In the genomic region with DNA sequence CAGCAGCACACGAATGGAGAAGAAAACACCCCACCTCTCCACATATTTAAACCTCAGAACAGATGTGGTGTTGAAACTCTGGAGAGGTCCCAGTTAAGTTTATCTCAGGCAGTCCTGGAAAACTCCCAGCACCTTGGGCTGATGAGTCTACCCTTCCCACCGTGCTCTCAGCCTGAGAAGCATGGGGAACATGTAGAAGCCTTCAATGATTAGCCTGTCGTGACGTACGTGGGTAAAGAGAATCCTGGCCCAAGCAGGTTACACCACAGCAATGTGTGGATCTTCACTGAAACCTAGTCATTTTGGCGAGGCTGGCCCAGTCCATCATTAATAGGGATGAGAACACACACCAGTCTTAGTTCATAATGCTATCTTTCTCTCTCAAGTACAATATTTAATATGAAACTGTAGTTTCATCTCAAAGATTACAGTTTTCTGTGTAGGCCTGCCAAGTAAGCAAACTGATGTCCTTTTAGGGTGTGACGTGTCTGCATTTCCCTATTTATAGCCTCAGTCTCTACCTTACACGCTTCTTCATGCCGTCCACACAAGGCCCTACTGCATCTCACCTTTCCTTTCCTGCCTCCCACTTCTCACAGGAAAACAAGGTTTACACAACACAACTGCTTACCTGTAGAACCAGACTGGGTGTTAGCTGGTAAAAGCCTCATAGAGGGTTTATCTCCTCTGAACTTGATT, we compare ENCODE assay signal across 25 mouse cellular contexts.
A peak's percentile ranks its signal among the peaks of the same experiment; 100 is the strongest.
DNase-seq lines count a peak whose midpoint lies in the region; ATAC-seq and TF ChIP-seq lines count a peak whose summit lies in the region.
"Had no signal": no experiment of that assay in that cellular context is flagged by ENCODE, and none has a peak within 500 bp of the region (broad histone marks: within the 10 kb centered on the region; RNA-seq: fewer than 3 reads in every experiment).

No protein-coding gene starts in this region.

- H3K27me3 ChIP-seq in heart, embryonic 15.5 days = no peaks in the 10 kb centered on the region
- H3K27me3 ChIP-seq in MEL (ENCODE audit: control insufficient read depth in 1 of 2, insufficient read depth in 2 of 2, low read length in 2 of 2) = no peaks in the 10 kb centered on the region
- H3K27me3 ChIP-seq in liver, embryonic 16.5 days (ENCODE audit: control insufficient read depth, insufficient read depth, low read depth, low read length) = no peaks in the 10 kb centered on the region
- no peaks in the 10 kb centered on the region for H3K27me3 ChIP-seq in forebrain, embryonic 10.5 days (ENCODE audit: poor library complexity, severe bottlenecking)
- H3K27me3 ChIP-seq: embryonic facial prominence, embryonic 13.5 days; forebrain, embryonic 15.5 days; hindbrain, embryonic 15.5 days; midbrain, embryonic 13.5 days; neural tube, embryonic 12.5 days had no signal

- TF ChIP-seq POLR2A in MEL (IDR thresholded peaks at IDR 0.05; ENCODE audit: control insufficient read depth in 1 of 2, insufficient read depth in 1 of 2, low read depth in 1 of 2, low read length in 2 of 2, poor library complexity in 1 of 2) = no peak

- WGBS in heart, embryonic 15.5 days = 47% methylated on average over 9 of the region's 9 CpGs
- 47% methylated on average over 9 of the region's 9 CpGs for WGBS in liver, embryonic 16.5 days (ENCODE audit: insufficient replicate concordance)
- WGBS in forebrain, embryonic 10.5 days = 92% methylated on average over 9 of the region's 9 CpGs

- no peak; the same call in 1 of the 2 replicates for ATAC-seq in heart, embryonic 15.5 days (replicated peaks; ENCODE audit: insufficient number of reproducible peaks, insufficient read depth, low FRiP score, low read depth)
- ATAC-seq in erythroblast, adult 5-6 weeks (replicated peaks; ENCODE audit: low FRiP score, poor library complexity, severe bottlenecking) = peak; percentile 43; the same call in 1 of the 2 replicates
- ATAC-seq in liver, embryonic 16.5 days (ENCODE audit: low read depth) = 0 out of 2 replicates have a peak, but pooled peaks have one; percentile 42
- ATAC-seq: activated CD4-positive, CD25-positive, alpha-beta regulatory T cell, adult 4 months; forebrain, embryonic 15.5 days; intestine, embryonic 16.5 days; midbrain, embryonic 13.5 days had no signal

- intact Hi-C loops in heart, postnatal 10 days (cut with DNase I) = no loop called here
- intact Hi-C loops in gastrocnemius, postnatal 36 days (cut with DNase I) = no loop called here

- H3K79me2 ChIP-seq in MEL (ENCODE audit: control insufficient read depth, insufficient read depth, low read length, poor library complexity) = no peaks in the 10 kb centered on the region

- TF ChIP-seq EP300 in MEL (IDR thresholded peaks at IDR 0.05; ENCODE audit: low read depth in 1 of 2, low read length in 2 of 2) = no peak

- H3K4me1 ChIP-seq in heart, embryonic 15.5 days (replicated peaks) = peaks cover 19% of the 10 kb centered on the region
- H3K4me1 ChIP-seq in MEL (ENCODE audit: control insufficient read depth in 1 of 2, insufficient read depth in 2 of 2, low read length in 2 of 2) = peaks cover 14 to 28% of the 10 kb centered on the region in 2 experiments
- peaks cover 16% of the 10 kb centered on the region for H3K4me1 ChIP-seq in liver, embryonic 16.5 days (ENCODE audit: control insufficient read depth, low read depth, low read length)
- H3K4me1 ChIP-seq in forebrain, embryonic 10.5 days = no peaks in the 10 kb centered on the region
- H3K4me1 ChIP-seq: embryonic facial prominence, embryonic 13.5 days; forebrain, embryonic 15.5 days; hindbrain, embryonic 15.5 days; midbrain, embryonic 13.5 days; neural tube, embryonic 12.5 days had no signal

- no peaks in the 10 kb centered on the region for H3K9me3 ChIP-seq in heart, embryonic 15.5 days (replicated peaks)
- no peaks in the 10 kb centered on the region for H3K9me3 ChIP-seq in MEL (replicated peaks; ENCODE audit: insufficient read depth, low read length)
- H3K9me3 ChIP-seq in liver, embryonic 16.5 days (replicated peaks; ENCODE audit: control insufficient read depth, low read length) = no peaks in the 10 kb centered on the region
- no peaks in the 10 kb centered on the region for H3K9me3 ChIP-seq in forebrain, embryonic 10.5 days
- H3K9me3 ChIP-seq: embryonic facial prominence, embryonic 13.5 days; forebrain, embryonic 15.5 days; hindbrain, embryonic 15.5 days; midbrain, embryonic 13.5 days; neural tube, embryonic 12.5 days had no signal

- peak overlapping the region; percentile 80 for H3K27ac ChIP-seq in heart, embryonic 15.5 days
- H3K27ac ChIP-seq in MEL (ENCODE audit: control insufficient read depth, low read depth, low read length) = peak overlapping the region; percentile 95
- peak overlapping the region; percentile 50 for H3K27ac ChIP-seq in liver, embryonic 16.5 days (ENCODE audit: low read length)
- H3K27ac ChIP-seq in forebrain, embryonic 10.5 days = no peak overlapping the region
- H3K27ac ChIP-seq: embryonic facial prominence, embryonic 13.5 days; forebrain, embryonic 15.5 days; hindbrain, embryonic 15.5 days; midbrain, embryonic 13.5 days; neural tube, embryonic 12.5 days had no signal

- H3K9ac ChIP-seq in heart, embryonic 15.5 days = no peak overlapping the region
- peak overlapping the region; percentile 57 for H3K9ac ChIP-seq in MEL (ENCODE audit: control insufficient read depth, low read depth, low read length, poor library complexity, severe bottlenecking)
- no peak overlapping the region for H3K9ac ChIP-seq in liver, embryonic 16.5 days (ENCODE audit: low read depth, low read length)
- H3K9ac ChIP-seq: embryonic facial prominence, embryonic 13.5 days; forebrain, embryonic 15.5 days; hindbrain, embryonic 15.5 days; midbrain, embryonic 13.5 days; neural tube, embryonic 12.5 days had no signal

- no peak overlapping the region for H3K4me2 ChIP-seq in heart, embryonic 15.5 days
- H3K4me2 ChIP-seq in liver, embryonic 16.5 days (ENCODE audit: low read depth, low read length) = peak overlapping the region; percentile 30; the same call in 1 of the 2 replicates
- H3K4me2 ChIP-seq: embryonic facial prominence, embryonic 13.5 days; forebrain, embryonic 15.5 days; hindbrain, embryonic 15.5 days; midbrain, embryonic 13.5 days; neural tube, embryonic 12.5 days had no signal

- no peak for TF ChIP-seq CTCF in MEL (IDR thresholded peaks at IDR 0.05 in 2 of 3, conservative IDR thresholded peaks at IDR 0.05 in 1 of 3; ENCODE audit: control insufficient read depth in 1 of 3, insufficient read depth in 1 of 3, low read depth in 2 of 3, low read length in 3 of 3, poor library complexity in 1 of 3, severe bottlenecking in 1 of 3)

- no peaks in the 10 kb centered on the region for H3K36me3 ChIP-seq in heart, embryonic 15.5 days
- peaks cover 0 to 19% of the 10 kb centered on the region in 2 experiments; a peak in 2 of 4 replicates for H3K36me3 ChIP-seq in MEL (ENCODE audit: control insufficient read depth in 1 of 2, insufficient read depth in 2 of 2, low read length in 2 of 2)
- H3K36me3 ChIP-seq in liver, embryonic 16.5 days (ENCODE audit: control insufficient read depth, insufficient read depth) = no peaks in the 10 kb centered on the region
- H3K36me3 ChIP-seq in forebrain, embryonic 10.5 days (replicated peaks) = no peaks in the 10 kb centered on the region
- H3K36me3 ChIP-seq: embryonic facial prominence, embryonic 13.5 days; forebrain, embryonic 15.5 days; hindbrain, embryonic 15.5 days; midbrain, embryonic 13.5 days; neural tube, embryonic 12.5 days had no signal

- no peak overlapping the region for H3K4me3 ChIP-seq in heart, embryonic 15.5 days
- H3K4me3 ChIP-seq in MEL (ENCODE audit: control insufficient read depth in 1 of 2, insufficient read depth in 1 of 2, low read depth in 2 of 2, low read length in 2 of 2) = peak overlapping the region; percentile 36 to 50
- H3K4me3 ChIP-seq in liver, embryonic 16.5 days (ENCODE audit: low read depth, low read length) = no peak overlapping the region
- H3K4me3 ChIP-seq in forebrain, embryonic 10.5 days = no peak overlapping the region
- H3K4me3 ChIP-seq: embryonic facial prominence, embryonic 13.5 days; forebrain, embryonic 15.5 days; hindbrain, embryonic 15.5 days; midbrain, embryonic 13.5 days; neural tube, embryonic 12.5 days had no signal

- no peak for TF ChIP-seq RAD21 in MEL (IDR thresholded peaks at IDR 0.05; ENCODE audit: low read depth, low read length)

- DNase-seq in heart, postnatal 10 days = no peak
- peak; percentile 80 for DNase-seq in MEL (ENCODE audit: low read depth, low spot score)
- DNase-seq in embryo, embryonic 11 days = no peak
- no peak for DNase-seq in gastrocnemius, postnatal 36 days
- DNase-seq in forebrain, embryonic 10.5 days (ENCODE audit: extremely low spot score, low spot score) = no peak
- DNase-seq: adrenal gland, adult 8-10 months; cerebellum, adult 11-12 months; cerebellum, postnatal 25 days; gastrocnemius, postnatal 10 days; kidney, postnatal 36 days; layer of hippocampus, postnatal 36 days; lung, adult 18-20 months; lung, postnatal 10 days; right cerebral cortex, postnatal 14 days; thymus, postnatal 14 days had no signal

TF ChIP-seq in MEL, 35 proteins besides CTCF, POLR2A, EP300 and RAD21:
- TF ChIP-seq MYB (IDR thresholded peaks at IDR 0.05; ENCODE audit: low read depth, low read length) (no peak), TCF12 (IDR thresholded peaks at IDR 0.05; ENCODE audit: low read depth, low read length) (no peak), MAFK (IDR thresholded peaks at IDR 0.05; ENCODE audit: borderline replicate concordance, low read depth, low read length) (no peak), USF1 (IDR thresholded peaks at IDR 0.05; ENCODE audit: low read depth, low read length) (no peak), ZKSCAN1 (IDR thresholded peaks at IDR 0.05; ENCODE audit: low read depth, low read length) (no peak), ETS1 (IDR thresholded peaks at IDR 0.05; ENCODE audit: low read depth, low read length) (no peak), UBTF (IDR thresholded peaks at IDR 0.05; ENCODE audit: borderline replicate concordance, insufficient read depth, low read depth, low read length) (no peak), MYC (IDR thresholded peaks at IDR 0.05; ENCODE audit: low read depth, low read length) (no peak), HCFC1 (IDR thresholded peaks at IDR 0.05; ENCODE audit: low read depth, low read length) (no peak)
TF ChIP-seq in MEL: peak in this region for 0.

Comparison
In these comparisons a context has a peak if more than half of its experiments do, and no peak if none do; other contexts are left out.
1. H3K4me3 ChIP-seq: peak in MEL (2 of 2); none in heart, embryonic 15.5 days (single experiment), liver, embryonic 16.5 days (single experiment) and forebrain, embryonic 10.5 days (single experiment).